Mouse (Mus musculus) CH12.LX (cell line): ENCODE results near the gene Defb22. TPM values are rescaled to one million over a fixed set of nuclear protein-coding genes. Genes with fewer than 3 reads are reported as not detected.

ENCODE experiments used
- DNase-seq: peaks from one replicate; pipeline ENCODE4 v3.0.0-alpha.2; 2013; ENCODE audit errors: extremely low read depth
- H3K27ac ChIP-seq: 2 replicates; pipeline ENCODE4 v1.5.1; 2012; ENCODE audit warnings: low read depth, mild to moderate bottlenecking, control low read depth, moderate library complexity; ENCODE audit not compliant: insufficient read depth
- H3K27me3 ChIP-seq: replicated peaks from 2 replicates; pipeline ENCODE3; 2012; ENCODE audit warnings: inconsistent platforms
- H3K36me3 ChIP-seq, 2 experiments: replicated peaks in 1 of 2; 2 replicates each; pipeline versions ENCODE3 to v1.6.1; 2012; ENCODE audit warnings: inconsistent platforms in 1 of 2, low read length in 1 of 2, mild to moderate bottlenecking in 1 of 2, mixed read lengths in 1 of 2, moderate library complexity in 1 of 2; ENCODE audit not compliant: control insufficient read depth in 1 of 2, insufficient read depth in 1 of 2
- H3K4me1 ChIP-seq, 2 experiments: 2 replicates each; pipeline ENCODE4 v1.6.1; 2012; ENCODE audit warnings: inconsistent platforms in 1 of 2, moderate library complexity in 1 of 2; ENCODE audit not compliant: insufficient read depth in 2 of 2, control insufficient read depth in 1 of 2
- H3K4me2 ChIP-seq: 2 replicates; pipeline ENCODE4 v1.6.1; 2012; ENCODE audit warnings: low read depth, mild to moderate bottlenecking, control low read depth; ENCODE audit not compliant: poor library complexity, insufficient read depth, severe bottlenecking
- H3K4me3 ChIP-seq, 3 experiments: fragments of 150-350 bp in 1 of 3; sonication (generic) in 1 of 3; replicated peaks in 1 of 3; 2 replicates each; pipeline versions ENCODE3 to v1.5.1; 2011 to 2012; ENCODE audit warnings: low read depth in 2 of 3, low read length in 2 of 3, mild to moderate bottlenecking in 2 of 3, moderate library complexity in 2 of 3, control low read depth in 1 of 3, improper control_type of control experiment in 1 of 3, inconsistent platforms in 1 of 3, mixed read lengths in 1 of 3; ENCODE audit not compliant: poor library complexity in 1 of 3
- H3K79me2 ChIP-seq: replicated peaks from 2 replicates; pipeline ENCODE4 v1.6.1; 2012; ENCODE audit warnings: mild to moderate bottlenecking, moderate library complexity; ENCODE audit not compliant: control insufficient read depth, poor library complexity, insufficient read depth, severe bottlenecking; ENCODE audit errors: extremely low read depth
- H3K9ac ChIP-seq: 2 replicates; pipeline ENCODE4 v1.6.1; 2012; ENCODE audit warnings: low read depth, mild to moderate bottlenecking, control low read depth, moderate library complexity; ENCODE audit not compliant: insufficient read depth
- H3K9me3 ChIP-seq: replicated peaks from 2 replicates; pipeline ENCODE3; 2012; ENCODE audit warnings: low read length, inconsistent platforms, mixed read lengths
- CTCF ChIP-seq, 2 experiments: IDR thresholded peaks in 1 of 2; conservative IDR thresholded peaks in 1 of 2; 2 replicates each; pipeline ENCODE4 v1.5.1; 2011 to 2012; ENCODE audit warnings: low read depth in 2 of 2, low read length in 2 of 2, improper control_type of control experiment in 1 of 2, inconsistent platforms in 1 of 2, mild to moderate bottlenecking in 1 of 2, moderate library complexity in 1 of 2
- ELF1 ChIP-seq: IDR thresholded peaks from 2 replicates; pipeline ENCODE4 v1.6.1; 2014; ENCODE audit warnings: low read depth, mild to moderate bottlenecking, inconsistent platforms, low read length, improper control_type of control experiment
- GABPA ChIP-seq: IDR thresholded peaks from 2 replicates; pipeline ENCODE4 v1.6.1; 2012; ENCODE audit warnings: low read depth, low read length, improper control_type of control experiment, inconsistent platforms; ENCODE audit not compliant: insufficient replicate concordance
- HCFC1 ChIP-seq: IDR thresholded peaks from 2 replicates; pipeline ENCODE4 v1.6.1; 2012; ENCODE audit warnings: low read depth, mild to moderate bottlenecking, inconsistent platforms, low read length, improper control_type of control experiment
- JUN ChIP-seq: IDR thresholded peaks from 2 replicates; pipeline ENCODE4 v1.6.1; 2011; ENCODE audit warnings: low read depth, mild to moderate bottlenecking, low read length, improper control_type of control experiment, moderate library complexity; ENCODE audit not compliant: insufficient read depth
- JUND ChIP-seq: conservative IDR thresholded peaks from 2 replicates; pipeline ENCODE4 v1.6.1; 2011; ENCODE audit warnings: low read depth, low read length, improper control_type of control experiment
- MAFK ChIP-seq: IDR thresholded peaks from 2 replicates; pipeline ENCODE4 v1.6.1; 2011; ENCODE audit warnings: low read length, improper control_type of control experiment; ENCODE audit not compliant: insufficient replicate concordance
- NRF1 ChIP-seq: IDR thresholded peaks from 2 replicates; pipeline ENCODE4 v1.6.1; 2014; ENCODE audit warnings: low read depth, mild to moderate bottlenecking, inconsistent platforms, low read length, improper control_type of control experiment, moderate library complexity
- POLR2AphosphoS2 ChIP-seq: IDR thresholded peaks from 2 replicates; pipeline ENCODE4 v1.6.1; 2011; ENCODE audit warnings: low read depth, low read length, improper control_type of control experiment
- RAD21 ChIP-seq: IDR thresholded peaks from 2 replicates; pipeline ENCODE4 v1.6.1; 2011; ENCODE audit warnings: low read depth, mild to moderate bottlenecking, low read length, improper control_type of control experiment, moderate library complexity
- RCOR1 ChIP-seq: conservative IDR thresholded peaks from 2 replicates; pipeline ENCODE4 v1.6.1; 2012; ENCODE audit warnings: low read depth, mild to moderate bottlenecking, inconsistent platforms, low read length, improper control_type of control experiment
- SMC3 ChIP-seq: IDR thresholded peaks from 2 replicates; pipeline ENCODE4 v1.6.1; 2011; ENCODE audit warnings: low read depth, low read length, improper control_type of control experiment
- TBP ChIP-seq: conservative IDR thresholded peaks from 2 replicates; pipeline ENCODE4 v1.6.1; 2011; ENCODE audit warnings: low read depth, low read length, improper control_type of control experiment
- USF1 ChIP-seq: IDR thresholded peaks from 2 replicates; pipeline ENCODE4 v1.6.1; 2014; ENCODE audit warnings: low read depth, mild to moderate bottlenecking, inconsistent platforms, low read length, improper control_type of control experiment
- ZMIZ1 ChIP-seq: IDR thresholded peaks from 2 replicates; pipeline ENCODE4 v1.6.1; 2012; ENCODE audit warnings: low read depth, mild to moderate bottlenecking, inconsistent platforms, low read length, improper control_type of control experiment
- dilution Hi-C: fragments of 300-500 bp; cut with MboI; formaldehyde crosslinking; loops from 2 replicates; pipeline ENCODE4 v1.14.3; 2020; ENCODE audit warnings: low sequenced_read_pairs; ENCODE audit not compliant: extremely low pct_unique_long_range_greater_than_20kb, extremely low pct_ligation_motif_present
- in situ Hi-C: fragments of 300-500 bp; cut with MboI; formaldehyde crosslinking; loops from 3 replicates; pipeline ENCODE4 v1.14.3; 2019; ENCODE audit warnings: low sequenced_read_pairs, low pct_ligation_motif_present, low pct_unique_long_range_greater_than_20kb, mixed read lengths
- polyA plus RNA-seq: library from polyadenylated mRNA; unstranded; fragments of >175 nt; gene quantifications from 2 replicates; pipeline ENCODE4 v1.2.1, GENCODE M21; 2012; ENCODE audit warnings: low read depth; ENCODE audit not compliant: insufficient read length
- total RNA-seq, 2 experiments: library from RNA; depleted of rRNA; stranded (reverse); fragments of 300-350 nt in 1 of 2; fragments of >200 nt in 1 of 2; gene quantifications; 2 replicates each; pipeline ENCODE4 v1.2.3; 2012 to 2014

Gene Defb22
- total and polyA plus RNA-seq, 3 experiments, result not detected

DNA sequence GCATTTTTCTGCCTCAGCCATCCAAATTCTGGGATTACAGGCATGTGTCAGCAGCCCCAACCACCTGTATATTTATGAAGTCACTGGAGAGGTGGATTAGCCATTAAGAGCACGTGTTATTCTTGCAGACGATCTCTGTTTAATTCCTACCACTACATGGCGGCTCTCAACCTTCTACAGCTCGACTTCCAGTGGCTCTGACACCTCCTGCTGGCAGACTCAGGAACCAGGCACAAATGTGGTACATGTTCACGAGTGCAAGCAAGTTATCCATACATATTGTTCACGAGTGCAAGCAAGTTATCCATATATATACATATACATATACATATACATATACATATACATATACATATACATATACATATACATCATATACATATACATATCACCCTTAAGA is 3.2 kb upstream of the Defb22 start:
- Histone ChIP-seq H3K79me2 (no peaks in the 10 kb centered on the region), H3K9me3 (no peaks in the 10 kb centered on the region), H3K27ac (no peak overlapping the region), H3K4me1 (no peaks in the 10 kb centered on the region), H3K9ac (no peak overlapping the region), H3K27me3 (peaks cover 20% of the 10 kb centered on the region), H3K36me3 (no peaks in the 10 kb centered on the region), H3K4me2 (no peak overlapping the region), H3K4me3 (no peak overlapping the region)
- dilution Hi-C loops, result no loop called here
- peak; percentile 48 for TF ChIP-seq SMC3
- TF ChIP-seq ELF1, result no peak
- TF ChIP-seq TBP, result no peak
- peak; percentile 21 for TF ChIP-seq RAD21
- TF ChIP-seq NRF1, result no peak
- TF ChIP-seq RCOR1, result no peak
- peak in 1 of 2 experiments; percentile 56; a peak in 2 of 4 replicates for TF ChIP-seq CTCF (conservative IDR thresholded peaks at IDR 0.05 in 1 of 2, IDR thresholded peaks at IDR 0.05 in 1 of 2; ENCODE audit: low read depth in 2 of 2, low read length in 2 of 2)
- no peak for DNase-seq
- in situ Hi-C loops, result no loop called here

- H3K9ac ChIP-seq, result no peak overlapping the region
- H3K4me3 ChIP-seq, result no peak overlapping the region
- no peak for DNase-seq
- H3K27me3 ChIP-seq, result peaks cover 19% of the 10 kb centered on the region
- no peaks in the 10 kb centered on the region for H3K4me1 ChIP-seq
- H3K9me3 ChIP-seq, result peaks cover 3% of the 10 kb centered on the region
- in situ Hi-C loops, result no loop called here
- H3K4me2 ChIP-seq, result no peak overlapping the region
- no peaks in the 10 kb centered on the region for H3K36me3 ChIP-seq
- dilution Hi-C loops, result no loop called here
- no peaks in the 10 kb centered on the region for H3K79me2 ChIP-seq
- TF ChIP-seq HCFC1 (no peak), JUN (no peak), JUND (no peak), CTCF (conservative IDR thresholded peaks at IDR 0.05 in 1 of 2, IDR thresholded peaks at IDR 0.05 in 1 of 2; ENCODE audit: low read depth in 2 of 2, low read length in 2 of 2) (peak; percentile 49 to 55), ZMIZ1 (no peak), RAD21 (peak; percentile 6), MAFK (no peak), USF1 (no peak), RCOR1 (no peak), SMC3 (peak; percentile 23; the same call in 1 of the 2 replicates), GABPA (no peak), POLR2AphosphoS2 (no peak)
- H3K27ac ChIP-seq, result no peak overlapping the region
Measured at GRCm38 (mm10) chr2:152487024-152487423, 2.9 kb downstream of the Defb22 start.
